Mouse (Mus musculus): ENCODE measurements at regions not wholly inside any gene's neighbourhood (a gene's known extent, or its start where the extent isn't known, plus 50 kb on each side); places are given as distances from the start of the nearest gene placed in this dataset.

DNA sequence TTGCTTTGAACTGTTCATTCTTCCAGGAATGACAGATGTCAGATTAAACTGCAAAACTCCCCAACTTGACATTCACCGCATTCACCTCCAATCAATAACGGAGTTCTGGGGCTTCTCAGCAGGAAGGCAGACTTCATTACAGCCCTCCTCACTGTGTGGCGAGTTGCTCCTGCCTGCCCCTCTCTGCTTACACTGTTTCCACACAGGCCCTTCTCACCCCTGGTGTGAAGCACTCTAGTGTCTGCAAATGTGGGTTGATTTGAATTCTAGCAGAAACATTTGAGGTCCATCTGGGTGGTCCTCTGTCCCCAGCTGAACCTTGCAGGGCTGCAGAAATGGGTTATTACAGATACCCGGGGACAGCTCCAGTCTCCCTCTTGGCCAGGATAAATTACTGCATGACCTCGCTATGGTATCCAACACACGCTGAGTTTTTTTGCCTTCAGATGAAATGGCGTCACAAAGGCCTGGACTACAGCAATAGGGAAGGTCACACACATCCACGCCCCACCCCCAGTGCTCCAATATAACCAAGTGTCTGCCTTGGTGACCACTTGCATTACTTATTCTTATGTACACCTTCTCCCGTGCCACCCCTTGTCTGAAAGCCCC lies 145.8 kb downstream of the Rwdd3 start:
- Histone ChIP-seq H3K4me3 (ENCODE audit: low read length) (no peak overlapping the region), H3K9me3 (ENCODE audit: control insufficient read depth, low read length) (no peaks in the 10 kb centered on the region), H3K4me1 (ENCODE audit: control insufficient read depth, insufficient read depth, low read length) (no peaks in the 10 kb centered on the region), H3K27me3 (ENCODE audit: control insufficient read depth, insufficient read depth, low read length) (no peaks in the 10 kb centered on the region), H3K4me2 (replicated peaks; ENCODE audit: low read depth, low read length) (no peak overlapping the region), H3K9ac (ENCODE audit: low read depth, low read length) (no peak overlapping the region), H3K36me3 (ENCODE audit: control insufficient read depth, insufficient read depth, low read length) (no peaks in the 10 kb centered on the region), H3K27ac (ENCODE audit: low read depth, low read length) (no peak overlapping the region)
- no peak for ATAC-seq (ENCODE audit: low FRiP score, low TSS enrichment)
- 67% methylated on average over 9 of the region's 9 CpGs for WGBS

DNA sequence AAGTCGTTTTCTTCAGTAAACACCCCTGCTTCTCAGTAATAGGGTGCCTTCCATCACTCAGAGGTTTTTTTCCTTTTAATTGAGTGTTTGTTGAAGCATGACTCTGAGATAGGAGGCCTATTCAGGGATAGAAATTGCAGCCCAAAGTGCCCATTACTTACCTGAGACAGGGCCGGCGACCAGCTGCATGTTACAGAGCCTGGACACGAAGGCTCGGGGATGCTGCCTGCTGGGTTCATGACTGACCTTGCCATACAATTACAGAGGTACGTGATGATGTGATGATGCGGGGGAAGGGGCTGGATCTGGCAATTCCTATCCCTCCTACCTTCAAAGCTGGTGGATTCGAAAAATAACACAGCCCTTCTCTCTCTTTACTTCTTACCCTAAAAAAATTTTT lies 146.7 kb downstream of the Rwdd3 start:
- H3K4me2 ChIP-seq (replicated peaks; ENCODE audit: low read depth, low read length) = no peak overlapping the region
- H3K27ac ChIP-seq (ENCODE audit: low read depth, low read length) = no peak overlapping the region
- no peaks in the 10 kb centered on the region for H3K36me3 ChIP-seq (ENCODE audit: control insufficient read depth, insufficient read depth, low read length)
- H3K4me3 ChIP-seq (ENCODE audit: low read length) = no peak overlapping the region
- 59% methylated on average over 8 of the region's 8 CpGs for WGBS
- no peak for ATAC-seq (ENCODE audit: low FRiP score, low TSS enrichment)
- no peaks in the 10 kb centered on the region for H3K27me3 ChIP-seq (ENCODE audit: control insufficient read depth, insufficient read depth, low read length)
- no peaks in the 10 kb centered on the region for H3K4me1 ChIP-seq (ENCODE audit: control insufficient read depth, insufficient read depth, low read length)
- no peaks in the 10 kb centered on the region for H3K9me3 ChIP-seq (ENCODE audit: control insufficient read depth, low read length)
- H3K9ac ChIP-seq (ENCODE audit: low read depth, low read length) = no peak overlapping the region

- no peak for ATAC-seq (ENCODE audit: low FRiP score, low TSS enrichment)
- no peaks in the 10 kb centered on the region for H3K27me3 ChIP-seq (ENCODE audit: control insufficient read depth, insufficient read depth, low read length)
- H3K9ac ChIP-seq (ENCODE audit: low read depth, low read length) = no peak overlapping the region
- H3K4me2 ChIP-seq (replicated peaks; ENCODE audit: low read depth, low read length) = no peak overlapping the region
- H3K9me3 ChIP-seq (ENCODE audit: control insufficient read depth, low read length) = no peaks in the 10 kb centered on the region
- WGBS = 80% methylated on average over 4 of the region's 4 CpGs
- H3K4me1 ChIP-seq (ENCODE audit: control insufficient read depth, insufficient read depth, low read length) = no peaks in the 10 kb centered on the region
- no peaks in the 10 kb centered on the region for H3K36me3 ChIP-seq (ENCODE audit: control insufficient read depth, insufficient read depth, low read length)
- no peak overlapping the region for H3K27ac ChIP-seq (ENCODE audit: low read depth, low read length)
- H3K4me3 ChIP-seq (ENCODE audit: low read length) = no peak overlapping the region
Measured at GRCm38 (mm10) chr3:121021126-121021848, 150.2 kb downstream of the Rwdd3 start.

GRCm38 (mm10) chr3:121009223-121009622 lies 162.3 kb downstream of the Rwdd3 start:
- no peak overlapping the region for H3K27ac ChIP-seq (ENCODE audit: low read depth, low read length)
- H3K27me3 ChIP-seq (ENCODE audit: control insufficient read depth, insufficient read depth, low read length) = no peaks in the 10 kb centered on the region
- no peaks in the 10 kb centered on the region for H3K9me3 ChIP-seq (ENCODE audit: control insufficient read depth, low read length)
- ATAC-seq (ENCODE audit: low FRiP score, low TSS enrichment) = no peak
- 84% methylated on average over 6 of the region's 6 CpGs for WGBS
- no peak overlapping the region for H3K4me3 ChIP-seq (ENCODE audit: low read length)
- no peaks in the 10 kb centered on the region for H3K4me1 ChIP-seq (ENCODE audit: control insufficient read depth, insufficient read depth, low read length)
- H3K4me2 ChIP-seq (replicated peaks; ENCODE audit: low read depth, low read length) = no peak overlapping the region
- H3K9ac ChIP-seq (ENCODE audit: low read depth, low read length) = no peak overlapping the region
- no peaks in the 10 kb centered on the region for H3K36me3 ChIP-seq (ENCODE audit: control insufficient read depth, insufficient read depth, low read length)

GRCm38 (mm10) chr3:120983556-120984270 lies 187.8 kb downstream of the Rwdd3 start:
- Histone ChIP-seq H3K4me2 (replicated peaks; ENCODE audit: low read depth, low read length) (no peak overlapping the region), H3K27me3 (ENCODE audit: control insufficient read depth, insufficient read depth, low read length) (no peaks in the 10 kb centered on the region), H3K4me1 (ENCODE audit: control insufficient read depth, insufficient read depth, low read length) (no peaks in the 10 kb centered on the region), H3K27ac (ENCODE audit: low read depth, low read length) (no peak overlapping the region), H3K9ac (ENCODE audit: low read depth, low read length) (no peak overlapping the region), H3K4me3 (ENCODE audit: low read length) (no peak overlapping the region), H3K36me3 (ENCODE audit: control insufficient read depth, insufficient read depth, low read length) (no peaks in the 10 kb centered on the region), H3K9me3 (ENCODE audit: control insufficient read depth, low read length) (no peaks in the 10 kb centered on the region)
- no peak for ATAC-seq (ENCODE audit: low FRiP score, low TSS enrichment)
- WGBS = 59% methylated on average over 17 of the region's 17 CpGs

- Histone ChIP-seq H3K4me1 (ENCODE audit: control insufficient read depth, insufficient read depth, low read length) (no peaks in the 10 kb centered on the region), H3K27ac (ENCODE audit: low read depth, low read length) (no peak overlapping the region), H3K9ac (ENCODE audit: low read depth, low read length) (no peak overlapping the region), H3K27me3 (ENCODE audit: control insufficient read depth, insufficient read depth, low read length) (no peaks in the 10 kb centered on the region), H3K9me3 (ENCODE audit: control insufficient read depth, low read length) (no peaks in the 10 kb centered on the region), H3K4me2 (replicated peaks; ENCODE audit: low read depth, low read length) (no peak overlapping the region), H3K4me3 (ENCODE audit: low read length) (no peak overlapping the region), H3K36me3 (ENCODE audit: control insufficient read depth, insufficient read depth, low read length) (no peaks in the 10 kb centered on the region)
- no peak for ATAC-seq (ENCODE audit: low FRiP score, low TSS enrichment)
- 38% methylated on average over 10 of the region's 10 CpGs for WGBS
Measured at GRCm38 (mm10) chr3:120982795-120983555, 188.5 kb downstream of the Rwdd3 start.

DNA sequence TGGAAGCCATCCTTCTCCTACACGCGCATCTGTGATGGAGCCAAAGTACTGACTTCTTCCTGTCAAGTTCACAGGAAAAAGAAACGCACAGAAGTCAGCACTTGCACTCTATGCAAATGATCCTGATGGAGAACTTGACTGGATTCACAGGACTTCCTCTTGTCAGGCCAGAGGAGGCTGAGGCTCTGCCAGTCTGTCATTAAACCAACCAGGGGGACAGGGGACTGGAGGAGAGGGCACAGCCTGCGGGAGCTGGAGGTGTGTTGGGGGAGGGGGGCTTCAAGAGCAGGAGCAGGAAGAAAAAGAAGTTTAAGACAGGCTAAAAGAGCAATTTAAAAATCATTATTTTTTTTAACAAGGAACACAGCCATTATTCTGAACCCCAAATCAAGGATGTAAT lies 189.3 kb downstream of the Rwdd3 start:
- whole genome bisulfite sequencing = 43% methylated on average over 4 of the region's 4 CpGs
- no peaks in the 10 kb centered on the region for H3K9me3 ChIP-seq (ENCODE audit: control insufficient read depth, low read length)
- H3K4me1 ChIP-seq (ENCODE audit: control insufficient read depth, insufficient read depth, low read length) = no peaks in the 10 kb centered on the region
- H3K36me3 ChIP-seq (ENCODE audit: control insufficient read depth, insufficient read depth, low read length) = no peaks in the 10 kb centered on the region
- no peak overlapping the region for H3K4me3 ChIP-seq (ENCODE audit: low read length)
- no peak for ATAC-seq (ENCODE audit: low FRiP score, low TSS enrichment)
- H3K27ac ChIP-seq (ENCODE audit: low read depth, low read length) = no peak overlapping the region
- H3K9ac ChIP-seq (ENCODE audit: low read depth, low read length) = no peak overlapping the region
- H3K27me3 ChIP-seq (ENCODE audit: control insufficient read depth, insufficient read depth, low read length) = no peaks in the 10 kb centered on the region
- H3K4me2 ChIP-seq (replicated peaks; ENCODE audit: low read depth, low read length) = no peak overlapping the region

- H3K27ac ChIP-seq (ENCODE audit: low read depth, low read length) = no peak overlapping the region
- H3K36me3 ChIP-seq (ENCODE audit: control insufficient read depth, insufficient read depth, low read length) = no peaks in the 10 kb centered on the region
- H3K4me1 ChIP-seq (ENCODE audit: control insufficient read depth, insufficient read depth, low read length) = 0 out of 2 replicates have a peak, but pooled peaks cover 3% of the 10 kb centered on the region
- no peak overlapping the region for H3K9ac ChIP-seq (ENCODE audit: low read depth, low read length)
- H3K9me3 ChIP-seq (ENCODE audit: control insufficient read depth, low read length) = no peaks in the 10 kb centered on the region
- 70% methylated on average over 14 of the region's 14 CpGs for WGBS
- no peaks in the 10 kb centered on the region for H3K27me3 ChIP-seq (ENCODE audit: control insufficient read depth, insufficient read depth, low read length)
- ATAC-seq (ENCODE audit: low FRiP score, low TSS enrichment) = no peak
- no peak overlapping the region for H3K4me3 ChIP-seq (ENCODE audit: low read length)
- H3K4me2 ChIP-seq (replicated peaks; ENCODE audit: low read depth, low read length) = no peak overlapping the region
Measured at GRCm38 (mm10) chr3:120970746-120971466, 200.6 kb downstream of the Rwdd3 start.

Data from kidney, embryonic 14.5 days (tissue).